Mouse (Mus musculus): ENCODE results near the gene Sik1. TPM values are rescaled to one million over a fixed set of nuclear protein-coding genes. Genes with fewer than 3 reads are reported as not detected.

The Sik1 gene
- polyA plus RNA-seq (2015; fragmentation: Nextera tagmentation; extraction: Ambion mirVana) = 4.8 and 6.5 TPM in 2 replicates

DNA sequence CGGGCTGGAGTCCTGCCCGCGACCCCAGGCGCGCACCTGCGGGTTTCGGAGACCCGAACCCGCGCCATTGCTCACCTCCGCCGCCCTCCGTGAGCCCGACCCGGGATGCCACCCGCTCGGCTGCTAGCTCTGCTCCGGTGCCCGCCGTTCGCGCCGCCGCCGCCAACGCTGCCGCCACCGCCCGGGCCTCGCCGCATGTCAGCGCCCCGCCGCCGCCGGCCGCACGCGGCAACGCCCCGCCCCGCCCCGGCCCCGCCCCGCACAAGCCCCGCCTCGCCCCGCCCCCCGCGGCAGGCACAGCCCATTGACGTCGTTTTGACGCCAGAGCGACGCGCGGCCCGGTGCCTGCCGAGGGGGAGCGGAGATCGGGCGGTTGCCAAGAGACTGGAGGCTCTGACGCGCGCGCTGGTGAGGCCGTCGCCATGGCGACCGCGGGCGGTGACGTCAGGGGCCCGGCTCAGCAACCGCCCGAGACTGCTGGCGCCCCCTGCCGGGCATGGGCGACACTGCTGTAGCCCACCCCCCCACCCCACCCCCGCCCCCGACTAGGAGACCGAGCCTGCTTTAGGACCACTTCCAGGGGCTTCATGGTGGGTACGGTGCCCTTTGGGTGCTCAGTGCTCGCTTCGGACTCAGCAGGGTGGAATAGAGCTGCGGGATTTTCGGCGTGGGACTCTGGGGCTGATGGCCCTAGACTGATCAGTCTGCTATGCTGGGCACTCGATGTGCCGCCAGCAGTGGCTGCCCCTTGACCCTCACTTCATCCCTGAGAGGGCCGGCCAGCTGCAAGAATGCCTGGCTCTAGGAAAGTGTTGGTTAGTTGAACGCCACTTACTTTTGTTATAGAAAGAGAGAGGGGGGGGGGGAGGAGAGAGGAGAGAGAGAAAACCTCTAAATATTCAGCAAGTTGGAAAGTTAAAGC, at the start of gene Sik1:
Sik1 (minus strand) TSS at position 208 of the 922 bp plus-strand sequence.

Other genes with a start within 250 kb of the Sik1 start
- gene Cbs, start 218.6 kb downstream of the Sik1 start, polyA plus RNA-seq (2015; fragmentation: Nextera tagmentation; extraction: Ambion mirVana) = 0.07 and 0.13 TPM in 2 replicates
- 230 and 231 TPM in 2 replicates for gene U2af1, start 196.9 kb downstream of the Sik1 start, polyA plus RNA-seq (2015; fragmentation: Nextera tagmentation; extraction: Ambion mirVana)
- 0.16 TPM in 1 of 2 replicates, not detected in the other for gene Cryaa, start 178.0 kb downstream of the Sik1 start, polyA plus RNA-seq (2015; fragmentation: Nextera tagmentation; extraction: Ambion mirVana)
- gene Rrp1b, start 180.3 kb upstream of the Sik1 start, polyA plus RNA-seq (2015; fragmentation: Nextera tagmentation; extraction: Ambion mirVana) = 38.6 and 41.2 TPM in 2 replicates
- 0.11 TPM in 2 replicates for gene Hsf2bp, start 180.5 kb upstream of the Sik1 start, polyA plus RNA-seq (2015; fragmentation: Nextera tagmentation; extraction: Ambion mirVana)